Mouse (Mus musculus) bone marrow macrophage, adult 2 months (primary cell): ENCODE data around the gene Ttc25. TPM values are rescaled to one million over a fixed set of nuclear protein-coding genes. Genes with fewer than 3 reads are reported as not detected.
A peak's percentile ranks its signal among the peaks of the same experiment; 100 is the strongest.

Experiments used
- H3K27ac ChIP-seq: 2 replicates; pipeline ENCODE4 v1.5.1; 2012; ENCODE audit warnings: low read depth, low read length; ENCODE audit not compliant: insufficient read depth
- H3K4me1 ChIP-seq: 2 replicates; pipeline ENCODE4 v1.6.1; 2012; ENCODE audit warnings: low read length; ENCODE audit not compliant: control insufficient read depth, insufficient read depth
- H3K4me3 ChIP-seq: 2 replicates; pipeline ENCODE4 v1.5.1; 2012; ENCODE audit warnings: mild to moderate bottlenecking, low read length, moderate library complexity; ENCODE audit not compliant: insufficient read depth
- CTCF ChIP-seq: IDR thresholded peaks from 2 replicates; pipeline ENCODE4 v1.5.1; 2012; ENCODE audit warnings: low read depth, mild to moderate bottlenecking, low read length, moderate library complexity
- POLR2A ChIP-seq: IDR thresholded peaks from 2 replicates; pipeline ENCODE4 v1.6.1; 2012; ENCODE audit warnings: mild to moderate bottlenecking, low read depth, low read length, borderline replicate concordance
- polyA plus RNA-seq: library from polyadenylated mRNA; stranded (reverse); fragments of >200 nt; gene quantifications from 2 replicates; pipeline ENCODE4 v1.2.4, GENCODE M21; 2012; ENCODE audit not compliant: missing spikeins, insufficient read depth, insufficient read length

Ttc25 gene
- polyA plus RNA-seq, 1 experiment: 0.34 TPM

GRCm38 (mm10) chr11:100598074-100598473 lies 52.7 kb downstream of the Ttc25 start:
- no peak for TF ChIP-seq CTCF
- TF ChIP-seq POLR2A: no peak
- Histone ChIP-seq H3K4me3 (no peak overlapping the region), H3K4me1 (no peaks in the 10 kb centered on the region), H3K27ac (no peak overlapping the region)

DNA sequence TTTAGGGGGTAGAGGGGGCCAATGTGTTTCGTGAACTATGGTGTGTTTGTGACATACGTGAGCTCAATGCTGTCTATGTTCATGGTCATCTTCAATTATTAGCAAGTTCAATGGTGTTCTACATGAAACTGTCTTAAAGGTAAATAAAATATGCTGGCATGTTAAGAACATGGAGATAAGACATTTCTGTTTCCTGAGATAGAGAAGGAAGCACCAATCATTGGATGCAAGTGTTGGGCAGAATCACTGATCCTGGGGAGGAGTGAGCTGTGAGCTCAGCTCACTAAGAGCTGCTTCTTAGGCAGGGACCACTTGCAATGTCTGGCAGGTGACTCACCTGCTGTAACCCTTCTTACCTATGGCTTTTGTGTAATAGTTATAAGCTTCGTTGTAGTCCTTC lies 56.0 kb downstream of the Ttc25 start:
- TF ChIP-seq POLR2A: no peak
- TF ChIP-seq CTCF: no peak
- Histone ChIP-seq H3K4me3 (no peak overlapping the region), H3K27ac (no peak overlapping the region), H3K4me1 (peaks cover 4% of the 10 kb centered on the region)

GRCm38 (mm10) chr11:100603155-100603554 lies 57.7 kb downstream of the Ttc25 start:
- no peak for TF ChIP-seq CTCF
- TF ChIP-seq POLR2A: no peak
- Histone ChIP-seq H3K27ac (no peak overlapping the region), H3K4me1 (peaks cover 11% of the 10 kb centered on the region), H3K4me3 (no peak overlapping the region)

GRCm38 (mm10) chr11:100603813-100604212 lies 58.4 kb downstream of the Ttc25 start:
- H3K4me3 ChIP-seq: no peak overlapping the region
- H3K27ac ChIP-seq: no peak overlapping the region
- peaks cover 17% of the 10 kb centered on the region for H3K4me1 ChIP-seq
- TF ChIP-seq POLR2A (no peak), CTCF (no peak)

DNA sequence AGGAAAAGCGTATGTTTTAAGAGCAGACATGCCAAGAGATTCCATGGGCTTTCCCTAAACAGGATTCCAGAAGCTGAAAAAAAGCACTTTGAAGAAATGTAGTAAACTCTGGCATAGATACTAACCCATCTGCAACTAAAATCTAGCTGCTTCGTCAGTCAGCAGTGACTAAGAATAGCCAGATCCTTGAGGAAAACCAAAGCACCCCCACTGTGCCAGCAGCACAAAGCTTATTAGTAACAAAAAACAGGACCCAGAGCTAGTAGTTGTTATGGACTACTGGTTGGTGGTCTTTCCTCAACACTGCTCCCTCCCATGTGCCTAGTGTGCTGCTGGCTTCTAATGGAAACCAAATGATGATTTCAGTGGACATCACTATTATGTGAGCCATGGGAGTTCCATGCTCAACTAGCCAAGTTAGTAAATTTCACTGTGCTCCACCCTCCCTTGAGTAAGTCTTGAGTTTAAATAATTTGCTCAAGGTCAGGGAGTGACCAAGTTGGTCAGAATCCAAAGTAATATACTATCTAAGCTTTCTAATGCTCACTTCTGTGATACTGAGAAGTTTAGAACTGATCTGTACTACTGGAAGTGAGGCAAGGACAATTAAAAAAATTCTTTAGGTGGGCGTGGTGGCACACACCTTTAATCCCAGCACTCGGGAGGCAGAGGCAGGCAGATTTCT lies 59.1 kb downstream of the Ttc25 start:
- no peak for TF ChIP-seq CTCF
- no peak for TF ChIP-seq POLR2A
- no peak overlapping the region for H3K27ac ChIP-seq

DNA sequence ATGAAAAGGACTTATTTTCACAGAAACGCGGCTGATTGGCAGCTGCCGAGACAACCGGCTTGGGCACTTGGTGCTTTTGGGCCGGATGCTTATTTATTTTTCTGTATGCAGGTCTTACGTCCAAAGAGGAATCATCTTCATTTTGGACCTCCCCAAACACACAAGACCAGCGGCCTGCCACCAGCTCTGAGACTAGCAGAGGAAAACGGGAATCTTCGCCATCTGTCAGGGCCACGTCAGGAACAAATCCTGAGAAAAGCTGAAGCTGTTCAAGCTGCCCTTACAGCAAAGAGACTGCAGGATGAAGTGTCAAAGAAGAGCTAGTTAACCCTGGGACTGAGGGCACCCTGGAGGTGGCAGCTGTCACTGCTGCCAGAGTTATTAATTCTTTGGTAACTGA lies 60.0 kb downstream of the Ttc25 start:
- Histone ChIP-seq H3K27ac (no peak overlapping the region), H3K4me1 (peaks cover 31% of the 10 kb centered on the region), H3K4me3 (no peak overlapping the region)
- TF ChIP-seq CTCF (no peak), POLR2A (no peak)

More for the DNA sequence above, 59.1 kb downstream of the Ttc25 start:
- Histone ChIP-seq H3K4me3 (no peak overlapping the region), H3K4me1 (peaks cover 22% of the 10 kb centered on the region)

DNA sequence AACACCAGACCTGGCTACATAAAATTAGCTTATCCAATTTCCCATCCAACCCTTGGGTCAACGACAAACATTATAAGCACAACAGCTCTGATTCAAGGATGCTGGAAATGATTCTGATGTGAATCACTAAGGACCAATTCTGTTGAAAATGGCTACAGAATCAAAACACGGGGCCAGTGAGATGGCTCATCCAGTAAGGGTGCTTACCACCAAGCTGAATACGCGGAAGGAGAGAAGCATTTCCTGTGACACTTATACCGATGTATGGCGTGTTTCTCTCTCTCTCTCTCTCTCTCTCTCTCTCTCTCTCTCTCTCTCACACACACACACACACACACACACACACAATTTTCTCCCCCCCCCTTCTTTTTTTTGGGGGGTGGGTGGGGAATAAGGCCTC lies 61.7 kb downstream of the Ttc25 start:
- H3K4me3 ChIP-seq: no peak overlapping the region
- TF ChIP-seq CTCF (no peak), POLR2A (no peak)
- H3K4me1 ChIP-seq: peaks cover 46% of the 10 kb centered on the region
- no peak overlapping the region for H3K27ac ChIP-seq

DNA sequence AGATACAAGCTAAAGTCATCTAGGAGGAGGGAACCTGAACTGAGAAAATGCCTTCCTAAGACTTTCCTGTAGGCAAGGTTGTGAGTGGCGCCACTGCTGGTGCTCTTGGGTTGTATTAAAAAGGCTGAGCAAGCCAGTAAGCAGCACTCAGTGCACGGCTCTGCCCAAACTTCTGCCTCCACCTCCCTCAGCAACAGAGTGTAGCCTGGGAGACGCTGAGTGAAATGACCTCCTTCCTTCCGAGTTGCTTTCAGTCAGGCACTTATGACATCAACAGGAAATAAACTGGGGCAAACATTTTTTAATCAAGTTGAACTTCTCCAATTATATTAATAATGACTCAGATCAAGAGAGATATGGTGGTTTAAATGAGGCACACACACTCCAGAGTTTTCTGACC lies 63.4 kb downstream of the Ttc25 start:
- H3K4me1 ChIP-seq: peaks cover 58% of the 10 kb centered on the region
- no peak for TF ChIP-seq POLR2A
- no peak for TF ChIP-seq CTCF
- no peak overlapping the region for H3K4me3 ChIP-seq
- peak overlapping the region; percentile 80 for H3K27ac ChIP-seq

DNA sequence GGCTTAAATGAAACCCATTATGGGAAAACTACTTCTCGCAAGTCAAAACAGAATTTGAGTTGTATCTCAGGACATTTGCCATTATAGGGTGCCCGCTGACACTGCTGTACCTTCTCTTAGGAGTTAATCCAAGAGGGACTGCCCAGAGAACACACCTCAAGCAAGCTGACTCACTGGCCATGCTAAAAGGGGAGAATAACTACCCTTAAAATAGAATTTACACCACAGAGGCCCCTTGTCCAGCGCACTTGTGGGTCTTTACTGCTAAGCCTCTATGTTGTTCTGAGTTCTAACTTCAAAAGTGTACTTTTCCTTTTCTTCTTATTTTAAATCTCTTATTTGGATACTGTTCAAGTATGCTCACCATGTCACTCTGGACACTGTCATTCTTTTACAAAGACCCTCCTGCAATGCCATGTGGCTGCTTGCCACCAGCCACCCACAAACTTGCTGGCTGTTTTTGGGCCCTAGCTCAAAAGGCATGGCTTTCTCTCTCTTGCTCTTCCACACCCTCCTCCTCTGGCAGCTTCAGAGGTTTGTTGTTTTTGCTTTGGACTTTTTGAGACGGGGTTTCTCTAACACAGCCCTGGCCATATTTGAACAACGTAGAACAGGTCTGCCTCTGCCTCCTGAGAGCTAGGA lies 64.1 kb downstream of the Ttc25 start:
- no peak overlapping the region for H3K4me3 ChIP-seq
- peaks cover 55% of the 10 kb centered on the region for H3K4me1 ChIP-seq
- TF ChIP-seq CTCF: no peak
- no peak for TF ChIP-seq POLR2A
- peak overlapping the region; percentile 80 for H3K27ac ChIP-seq

GRCm38 (mm10) chr11:100609997-100610680 lies 64.7 kb downstream of the Ttc25 start:
- H3K27ac ChIP-seq: peak overlapping the region; percentile 80
- H3K4me1 ChIP-seq: peaks cover 54% of the 10 kb centered on the region
- no peak for TF ChIP-seq POLR2A
- no peak for TF ChIP-seq CTCF
- no peak overlapping the region for H3K4me3 ChIP-seq
